Mouse (Mus musculus): ENCODE results near the gene Flt1. TPM values are rescaled to one million over a fixed set of nuclear protein-coding genes. Genes with fewer than 3 reads are reported as not detected.
A peak's percentile ranks its signal among the peaks of the same experiment; 100 is the strongest.
"Not testable (repeated sequence)": the region's sequence is repeated elsewhere in the genome, so short reads cannot be mapped to it uniquely, and the experiment has no call there.

Flt1 gene
- polyA plus RNA-seq, 1 experiment from 2014 or later: 14.8 TPM

DNA sequence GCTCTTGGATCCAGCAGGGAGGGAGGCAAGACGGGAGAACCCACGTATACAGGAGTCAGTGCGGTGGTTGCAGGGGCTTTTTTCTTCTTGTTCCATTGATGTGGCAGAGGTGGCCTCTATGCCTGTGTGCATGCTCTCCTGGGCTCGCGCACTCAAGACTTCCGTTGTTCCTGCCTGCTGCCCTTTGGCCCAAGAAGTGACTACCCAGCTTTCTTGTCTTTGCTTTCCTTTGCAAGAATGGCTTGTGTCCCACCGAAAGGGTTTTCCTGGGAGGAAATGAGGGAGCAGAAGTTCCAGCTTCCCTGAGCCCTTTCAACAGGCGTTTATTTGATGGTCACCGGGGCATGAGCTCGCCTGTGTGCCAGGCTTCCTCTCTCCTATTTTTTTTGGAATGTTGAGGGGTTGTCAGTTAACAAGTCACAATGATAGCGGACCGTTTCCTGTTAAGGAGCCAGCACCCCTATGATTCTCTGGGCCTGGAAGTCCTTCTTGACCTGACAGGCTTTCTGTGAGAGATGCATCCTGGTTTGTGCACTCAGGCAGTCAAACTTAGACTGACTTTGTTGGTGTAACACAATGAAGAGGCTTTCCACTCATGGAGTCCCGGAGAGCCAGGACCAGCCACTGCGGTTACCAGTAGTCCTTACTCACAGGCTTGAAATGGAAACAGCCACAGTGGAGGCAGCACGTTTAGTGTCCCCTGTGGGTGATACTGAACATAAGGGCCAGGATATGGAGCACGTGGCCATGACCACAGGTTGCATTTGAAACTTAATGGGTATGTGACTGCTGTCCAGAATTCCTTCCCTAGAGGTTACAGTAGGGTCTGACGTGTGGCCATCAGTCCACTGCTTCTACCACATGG, 95.2 kb downstream of the Flt1 start:
- ATAC-seq (ENCODE audit: low FRiP score): no peak

DNA sequence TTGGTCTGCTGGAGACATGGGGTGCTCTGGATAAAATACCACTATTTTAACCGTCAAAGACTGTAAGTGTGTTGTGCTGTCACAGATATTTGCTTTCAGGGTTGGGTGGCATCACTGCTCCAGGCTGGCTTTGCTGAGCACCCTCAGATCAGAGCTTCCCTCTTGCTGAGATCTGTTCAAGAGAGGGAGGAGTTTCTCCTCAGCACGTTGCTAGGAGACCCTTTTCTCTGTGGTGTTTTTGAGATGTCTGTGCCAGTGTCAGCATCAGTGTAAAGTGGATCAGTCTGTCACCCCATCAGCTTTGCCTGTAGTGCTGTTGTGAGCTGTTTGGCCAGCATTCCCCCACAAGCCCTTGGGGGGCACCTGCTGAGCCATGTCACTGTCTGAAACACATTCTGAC, 98.9 kb downstream of the Flt1 start:
- Histone ChIP-seq H3K9ac (replicated peaks) (no peak overlapping the region), H3K9me3 (replicated peaks) (no peaks in the 10 kb centered on the region), H3K27ac (replicated peaks) (no peak overlapping the region), H3K4me3 (replicated peaks) (no peak overlapping the region), H3K27me3 (replicated peaks) (no peaks in the 10 kb centered on the region), H3K36me3 (no peaks in the 10 kb centered on the region), H3K4me1 (peaks cover 7% of the 10 kb centered on the region; the same call in 1 of the 2 replicates), H3K4me2 (no peak overlapping the region)
- peak; percentile 66 for ATAC-seq (ENCODE audit: low FRiP score)
- WGBS: 46% methylated on average over 2 of the region's 2 CpGs

More for the DNA sequence above, 95.2 kb downstream of the Flt1 start:
- H3K27ac ChIP-seq (replicated peaks): no peak overlapping the region
- no peak overlapping the region for H3K4me2 ChIP-seq
- H3K27me3 ChIP-seq (replicated peaks): no peaks in the 10 kb centered on the region
- H3K4me3 ChIP-seq (replicated peaks): no peak overlapping the region
- peaks cover 7% of the 10 kb centered on the region; the same call in 1 of the 2 replicates for H3K4me1 ChIP-seq
- no peak overlapping the region for H3K9ac ChIP-seq (replicated peaks)
- 80% methylated on average over 17 of the region's 17 CpGs for WGBS
- H3K9me3 ChIP-seq (replicated peaks): no peaks in the 10 kb centered on the region
- no peaks in the 10 kb centered on the region for H3K36me3 ChIP-seq

DNA sequence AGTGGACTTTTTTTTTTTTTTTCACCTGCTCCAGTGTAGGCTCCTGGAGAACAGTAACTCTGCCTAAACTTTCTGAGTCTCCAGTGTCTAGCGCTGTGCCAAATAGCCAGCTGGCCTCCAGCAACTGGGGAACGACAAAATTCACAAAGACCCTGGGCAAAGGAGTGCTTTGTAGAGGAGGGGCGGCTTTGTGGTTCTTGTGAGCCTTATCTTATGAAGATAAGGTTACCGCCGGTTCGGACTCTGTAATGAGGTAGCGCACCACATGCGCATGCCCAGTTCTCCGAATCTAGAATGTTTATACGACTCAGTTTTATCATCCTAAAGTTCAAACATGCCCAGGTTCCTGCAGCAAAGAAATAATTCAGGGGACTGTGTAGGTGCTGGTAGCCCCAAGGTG, 102.1 kb downstream of the Flt1 start:
- 87% methylated on average over 10 of the region's 10 CpGs for WGBS

GRCm38 (mm10) chr5:147620178-147620577, 105.6 kb downstream of the Flt1 start:
- 23% methylated on average over 2 of the region's 2 CpGs for WGBS
- Histone ChIP-seq H3K27ac (replicated peaks) (0 out of 2 replicates have a peak overlapping the region, but pooled peaks have one; percentile 9), H3K9me3 (replicated peaks) (no peaks in the 10 kb centered on the region), H3K27me3 (replicated peaks) (no peaks in the 10 kb centered on the region), H3K36me3 (no peaks in the 10 kb centered on the region), H3K9ac (replicated peaks) (no peak overlapping the region), H3K4me1 (no peaks in the 10 kb centered on the region), H3K4me3 (replicated peaks) (no peak overlapping the region), H3K4me2 (no peak overlapping the region)
- ATAC-seq (ENCODE audit: low FRiP score): no peak

More for the DNA sequence above, 102.1 kb downstream of the Flt1 start:
- Histone ChIP-seq H3K4me1 (peaks cover 7% of the 10 kb centered on the region; the same call in 1 of the 2 replicates), H3K4me3 (replicated peaks) (no peak overlapping the region), H3K9me3 (replicated peaks) (no peaks in the 10 kb centered on the region), H3K27me3 (replicated peaks) (no peaks in the 10 kb centered on the region), H3K27ac (replicated peaks) (no peak overlapping the region), H3K4me2 (no peak overlapping the region), H3K9ac (replicated peaks) (no peak overlapping the region), H3K36me3 (no peaks in the 10 kb centered on the region)
- no peak for ATAC-seq (ENCODE audit: low FRiP score)

GRCm38 (mm10) chr5:147618243-147618642, 107.6 kb downstream of the Flt1 start:
- H3K9ac ChIP-seq (replicated peaks): no peak overlapping the region
- H3K27ac ChIP-seq (replicated peaks): no peak overlapping the region
- no peak overlapping the region for H3K4me2 ChIP-seq
- no peak for ATAC-seq (ENCODE audit: low FRiP score)
- WGBS: 87% methylated on average over 10 of the region's 10 CpGs
- H3K4me3 ChIP-seq (replicated peaks): no peak overlapping the region
- no peaks in the 10 kb centered on the region for H3K27me3 ChIP-seq (replicated peaks)
- H3K9me3 ChIP-seq (replicated peaks): no peaks in the 10 kb centered on the region
- H3K4me1 ChIP-seq: no peaks in the 10 kb centered on the region
- no peaks in the 10 kb centered on the region for H3K36me3 ChIP-seq

DNA sequence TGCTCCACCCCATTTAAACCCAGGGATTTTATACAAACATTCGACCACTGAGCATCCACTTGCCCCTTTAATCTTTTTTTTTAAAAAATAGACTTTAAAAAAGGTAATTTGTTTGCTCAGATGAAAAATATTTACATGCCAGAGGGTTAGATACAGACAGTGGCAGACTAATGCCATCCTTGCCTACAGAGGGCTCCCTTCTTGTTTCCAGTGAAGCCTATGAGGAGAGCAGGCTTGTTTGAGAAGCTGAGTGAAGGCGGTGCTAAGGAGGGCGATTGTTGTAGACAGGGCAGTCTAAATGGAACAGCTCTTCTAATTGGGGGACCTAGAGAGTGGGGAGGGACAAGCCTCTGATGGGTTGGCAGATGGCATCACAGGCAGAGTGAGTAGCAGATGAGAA, 109.4 kb downstream of the Flt1 start:
- WGBS: 60% methylated on average over 3 of the region's 3 CpGs
- Histone ChIP-seq H3K9me3 (replicated peaks) (no peaks in the 10 kb centered on the region), H3K27me3 (replicated peaks) (no peaks in the 10 kb centered on the region), H3K4me2 (no peak overlapping the region), H3K4me3 (replicated peaks) (no peak overlapping the region), H3K9ac (replicated peaks) (no peak overlapping the region), H3K36me3 (no peaks in the 10 kb centered on the region), H3K27ac (replicated peaks) (no peak overlapping the region), H3K4me1 (no peaks in the 10 kb centered on the region)
- ATAC-seq (ENCODE audit: low FRiP score): no peak

DNA sequence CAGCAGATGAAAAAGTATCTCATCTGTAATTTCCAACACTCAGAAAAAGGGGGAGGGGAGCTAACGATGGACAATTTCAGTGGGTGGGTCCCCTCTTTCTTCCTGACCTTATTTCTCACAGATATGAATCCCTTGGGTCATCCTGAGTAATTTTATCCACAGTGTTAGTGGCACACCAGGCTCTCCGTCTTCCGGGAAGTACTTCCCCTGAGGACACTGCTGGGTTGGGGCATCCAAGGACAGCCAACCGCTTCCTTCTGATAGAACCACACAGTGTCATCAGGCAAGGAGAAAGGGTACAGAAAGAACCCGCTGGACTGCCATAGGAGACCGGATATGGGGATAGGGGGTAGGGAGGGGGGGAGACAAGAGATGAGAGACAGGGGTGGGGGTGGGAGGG, 111.2 kb downstream of the Flt1 start:
- Histone ChIP-seq H3K4me2 (no peak overlapping the region), H3K4me3 (replicated peaks) (no peak overlapping the region), H3K27ac (replicated peaks) (no peak overlapping the region), H3K27me3 (replicated peaks) (no peaks in the 10 kb centered on the region), H3K36me3 (no peaks in the 10 kb centered on the region), H3K9ac (replicated peaks) (no peak overlapping the region), H3K9me3 (replicated peaks) (no peaks in the 10 kb centered on the region), H3K4me1 (no peaks in the 10 kb centered on the region)
- ATAC-seq (ENCODE audit: low FRiP score): no peak
- 91% methylated on average over 6 of the region's 6 CpGs for WGBS

DNA sequence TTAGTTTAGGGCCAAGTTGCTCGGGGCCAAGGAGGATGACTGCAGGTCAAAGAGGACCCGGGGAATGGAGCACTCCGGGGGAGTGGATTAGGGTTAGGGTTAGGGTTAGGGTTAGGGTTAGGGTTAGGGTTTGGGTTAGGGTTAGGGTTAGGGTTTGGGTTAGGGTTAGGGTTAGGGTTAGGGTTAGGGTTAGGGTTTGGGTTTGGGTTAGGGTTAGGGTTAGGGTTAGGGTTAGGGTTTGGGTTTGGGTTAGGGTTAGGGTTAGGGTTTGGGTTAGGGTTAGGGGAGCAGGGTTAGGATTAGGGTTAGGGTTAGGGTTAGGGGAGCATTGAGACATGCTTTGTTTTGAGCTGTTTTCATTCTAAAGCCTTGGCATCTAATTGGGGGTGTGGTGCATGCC, 114.5 kb downstream of the Flt1 start:
- not testable (repeated sequence) for H3K9me3 ChIP-seq (replicated peaks); H3K27me3 ChIP-seq (replicated peaks); ATAC-seq (ENCODE audit: low FRiP score); H3K9ac ChIP-seq (replicated peaks); H3K4me3 ChIP-seq (replicated peaks); H3K36me3 ChIP-seq; H3K4me2 ChIP-seq; H3K27ac ChIP-seq (replicated peaks); H3K4me1 ChIP-seq
- 90% methylated on average over 3 of the region's 3 CpGs for WGBS

GRCm38 (mm10) chr5:147607256-147607975, 118.4 kb downstream of the Flt1 start:
- no peak for ATAC-seq (ENCODE audit: low FRiP score)
- Histone ChIP-seq H3K4me3 (replicated peaks) (no peak overlapping the region), H3K4me2 (no peak overlapping the region), H3K36me3 (no peaks in the 10 kb centered on the region), H3K9ac (replicated peaks) (no peak overlapping the region), H3K27ac (replicated peaks) (no peak overlapping the region), H3K9me3 (replicated peaks) (no peaks in the 10 kb centered on the region), H3K27me3 (replicated peaks) (no peaks in the 10 kb centered on the region), H3K4me1 (no peaks in the 10 kb centered on the region)
- 83% methylated on average over 13 of the region's 13 CpGs for WGBS

DNA sequence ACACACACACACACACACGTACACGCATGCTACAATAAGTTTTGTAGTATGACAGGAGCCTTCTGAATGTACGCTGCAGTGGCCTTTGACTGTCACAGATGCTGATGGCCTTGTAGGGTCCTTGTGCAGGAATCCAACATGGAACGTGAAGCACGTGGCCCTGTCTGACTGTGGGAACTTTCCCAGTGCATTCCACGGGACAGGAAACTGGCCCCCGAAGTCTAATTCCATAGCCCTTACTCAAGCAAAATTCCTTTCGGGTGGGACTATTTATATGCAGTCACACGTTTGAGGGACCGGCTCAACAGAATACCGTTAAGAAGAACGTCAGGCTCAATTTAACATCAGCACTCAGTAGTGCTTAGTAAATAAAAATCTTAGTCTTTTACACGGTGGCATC, 119.1 kb downstream of the Flt1 start:
- H3K36me3 ChIP-seq: no peaks in the 10 kb centered on the region

DNA sequence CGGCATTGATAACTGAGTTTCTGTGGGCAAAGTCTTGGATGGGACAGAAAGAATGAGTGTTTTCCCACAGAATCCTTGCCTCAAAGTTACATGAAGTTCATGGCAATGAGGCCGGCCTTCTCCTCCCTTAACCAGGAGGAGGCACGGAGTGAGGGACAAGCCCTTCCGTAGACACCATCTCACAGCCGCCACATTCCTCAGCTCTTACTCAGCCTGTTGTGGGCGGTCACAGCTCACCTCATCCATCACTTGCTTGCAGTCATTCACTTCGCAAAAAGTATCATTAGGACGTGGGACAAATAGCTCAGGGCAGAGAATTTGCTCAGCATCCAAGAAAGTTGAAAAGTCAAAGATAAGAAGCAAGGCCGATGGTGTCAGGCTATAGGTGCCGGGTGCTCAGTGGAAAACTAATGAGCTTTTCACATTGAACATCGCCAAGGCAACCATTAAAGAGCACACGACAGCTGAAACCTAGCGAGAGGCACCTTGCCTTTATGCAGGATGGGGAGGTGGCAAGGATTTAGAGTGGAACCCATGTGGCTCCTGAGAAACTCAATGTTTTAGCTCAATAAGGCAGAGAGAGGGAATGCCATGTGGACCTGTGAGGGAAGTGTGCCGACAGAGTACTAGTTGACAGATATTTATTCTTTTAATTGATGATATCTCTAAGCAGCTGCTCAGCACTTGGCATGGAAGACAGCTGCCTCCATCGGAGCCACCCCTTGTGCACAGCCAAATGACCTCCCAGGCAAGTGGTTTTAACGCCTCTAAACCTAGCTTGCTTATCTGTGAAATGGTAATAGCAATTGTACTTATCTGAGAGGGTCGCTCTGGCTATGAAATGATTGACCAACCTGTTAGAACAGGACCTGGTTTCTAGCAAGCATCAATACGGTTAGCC, 124.1 kb downstream of the Flt1 start:
- Histone ChIP-seq H3K9me3 (replicated peaks) (no peaks in the 10 kb centered on the region), H3K9ac (replicated peaks) (no peak overlapping the region), H3K36me3 (no peaks in the 10 kb centered on the region), H3K4me2 (no peak overlapping the region), H3K27ac (replicated peaks) (no peak overlapping the region), H3K4me1 (0 out of 2 replicates have a peak, but pooled peaks cover 5% of the 10 kb centered on the region), H3K4me3 (replicated peaks) (no peak overlapping the region), H3K27me3 (replicated peaks) (no peaks in the 10 kb centered on the region)
- ATAC-seq (ENCODE audit: low FRiP score): no peak
- WGBS: 70% methylated on average over 18 of the region's 18 CpGs

More for the DNA sequence above, 119.1 kb downstream of the Flt1 start:
- H3K4me3 ChIP-seq (replicated peaks): no peak overlapping the region
- H3K27ac ChIP-seq (replicated peaks): no peak overlapping the region
- no peaks in the 10 kb centered on the region for H3K9me3 ChIP-seq (replicated peaks)
- no peak overlapping the region for H3K9ac ChIP-seq (replicated peaks)
- 85% methylated on average over 13 of the region's 13 CpGs for WGBS
- H3K4me1 ChIP-seq: no peaks in the 10 kb centered on the region
- H3K4me2 ChIP-seq: no peak overlapping the region
- no peaks in the 10 kb centered on the region for H3K27me3 ChIP-seq (replicated peaks)
- no peak for ATAC-seq (ENCODE audit: low FRiP score)

Measured in neural tube, embryonic 15.5 days (tissue).